Comparison of ENCODE assay signal across 23 mouse cellular contexts in genomic region chr2:133460814-133461213, GRCm38 (mm10).
DNase-seq lines count a peak whose midpoint lies in the region; ATAC-seq and TF ChIP-seq lines count a peak whose summit lies in the region.
"Had no signal": no experiment of that assay in that cellular context is flagged by ENCODE, and none has a peak within 500 bp of the region (broad histone marks: within the 10 kb centered on the region; RNA-seq: fewer than 3 reads in every experiment).

No protein-coding gene starts in this region.

- no peak overlapping the region for H3K4me3 ChIP-seq in liver, embryonic 16.5 days (ENCODE audit: low read depth, low read length)
- no peak overlapping the region for H3K4me3 ChIP-seq in hindbrain, embryonic 13.5 days
- H3K4me3 ChIP-seq: embryonic facial prominence, embryonic 13.5 days; embryonic facial prominence, embryonic 15.5 days; erythroblast, embryonic 14.5 days; forebrain, embryonic 10.5 days; forebrain, embryonic 12.5 days had no signal

- no peaks in the 10 kb centered on the region for H3K9me3 ChIP-seq in liver, embryonic 16.5 days (replicated peaks; ENCODE audit: control insufficient read depth, low read length)
- no peaks in the 10 kb centered on the region for H3K9me3 ChIP-seq in hindbrain, embryonic 13.5 days
- H3K9me3 ChIP-seq: embryonic facial prominence, embryonic 13.5 days; embryonic facial prominence, embryonic 15.5 days; forebrain, embryonic 10.5 days; forebrain, embryonic 12.5 days had no signal

- TF ChIP-seq CTCF in Patski (IDR thresholded peaks at IDR 0.05), result no peak

- WGBS in liver, embryonic 16.5 days (ENCODE audit: insufficient replicate concordance), result 57% methylated on average over 7 of the region's 7 CpGs
- 74% methylated on average over 7 of the region's 7 CpGs for WGBS in hindbrain, embryonic 13.5 days

- no peak overlapping the region for H3K4me2 ChIP-seq in liver, embryonic 16.5 days (ENCODE audit: low read depth, low read length)
- H3K4me2 ChIP-seq in hindbrain, embryonic 13.5 days, result no peak overlapping the region
- H3K4me2 ChIP-seq: embryonic facial prominence, embryonic 13.5 days; embryonic facial prominence, embryonic 15.5 days; forebrain, embryonic 12.5 days had no signal

- no peaks in the 10 kb centered on the region for H3K4me1 ChIP-seq in liver, embryonic 16.5 days (ENCODE audit: control insufficient read depth, low read depth, low read length)
- H3K4me1 ChIP-seq in hindbrain, embryonic 13.5 days (replicated peaks), result no peaks in the 10 kb centered on the region
- H3K4me1 ChIP-seq: embryonic facial prominence, embryonic 13.5 days; embryonic facial prominence, embryonic 15.5 days; forebrain, embryonic 12.5 days had no signal

- no peaks in the 10 kb centered on the region for H3K36me3 ChIP-seq in liver, embryonic 16.5 days (ENCODE audit: control insufficient read depth, insufficient read depth)
- H3K36me3 ChIP-seq in hindbrain, embryonic 13.5 days, result no peaks in the 10 kb centered on the region
- H3K36me3 ChIP-seq: embryonic facial prominence, embryonic 13.5 days; embryonic facial prominence, embryonic 15.5 days; forebrain, embryonic 10.5 days; forebrain, embryonic 12.5 days had no signal

- peak; percentile 18 for DNase-seq in embryo, embryonic 10.5 days (ENCODE audit: low spot score)
- DNase-seq in embryo, embryonic 10 days (ENCODE audit: low spot score), result no peak
- DNase-seq in liver (no peak), Patski (ENCODE audit: low read depth, low spot score) (no peak)
- no peak for DNase-seq in left cerebral cortex, postnatal 36 days (ENCODE audit: low spot score in 2 of 2)
- DNase-seq: adrenal gland, adult 8-10 months; adrenal gland, postnatal 14 days; cerebellum, adult 11 months; cerebellum, adult 18-20 months; cerebellum, adult 8-10 months; cerebellum, adult 9-11 months; cerebellum, postnatal 14 days; cerebellum, postnatal 36 days; embryo, embryonic 11 days had no signal

- POLR2A ChIA-PET in Patski (lab: Charles Lee), result no interaction called here

- in situ Hi-C loops in Patski (cut with MboI; ENCODE audit: low pct_unique_long_range_greater_than_20kb), result no loop called here

- H3K9ac ChIP-seq in liver, embryonic 16.5 days (ENCODE audit: low read depth, low read length), result no peak overlapping the region
- H3K9ac ChIP-seq in hindbrain, embryonic 13.5 days, result no peak overlapping the region
- H3K9ac ChIP-seq: embryonic facial prominence, embryonic 13.5 days; embryonic facial prominence, embryonic 15.5 days; forebrain, embryonic 12.5 days had no signal

- H3K27me3 ChIP-seq in liver, embryonic 16.5 days (ENCODE audit: control insufficient read depth, insufficient read depth, low read depth, low read length), result no peaks in the 10 kb centered on the region
- H3K27me3 ChIP-seq in Patski, result no peaks in the 10 kb centered on the region
- no peaks in the 10 kb centered on the region for H3K27me3 ChIP-seq in hindbrain, embryonic 13.5 days
- H3K27me3 ChIP-seq: embryonic facial prominence, embryonic 13.5 days; embryonic facial prominence, embryonic 15.5 days; forebrain, embryonic 12.5 days had no signal

- intact Hi-C loops in left cerebral cortex, postnatal 36 days (cut with DNase I), result no loop called here

- CTCF ChIA-PET in Patski (lab: Charles Lee), result interaction anchor here (1.0 to 2.2 kb wide), 3 partner anchors 11 to 37 kb away, joined by 3 to 7 read pairs (median 4); no protein-coding TSS in a partner anchor

- peak; percentile 53; the same call in 1 of the 2 replicates for ATAC-seq in liver, embryonic 16.5 days (ENCODE audit: low read depth)
- ATAC-seq in Patski, result peak; percentile 98
- no peak for ATAC-seq in hindbrain, embryonic 13.5 days (ENCODE audit: low FRiP score)
- ATAC-seq: forebrain, embryonic 14.5 days; forebrain, embryonic 16.5 days had no signal

- H3K27ac ChIP-seq in liver, embryonic 16.5 days (ENCODE audit: low read length), result no peak overlapping the region
- no peak overlapping the region for H3K27ac ChIP-seq in hindbrain, embryonic 13.5 days
- H3K27ac ChIP-seq: embryonic facial prominence, embryonic 13.5 days; embryonic facial prominence, embryonic 15.5 days; forebrain, embryonic 10.5 days; forebrain, embryonic 12.5 days had no signal
